Mouse (Mus musculus) megakaryocyte, embryonic 14.5 days (primary cell): ENCODE data around the gene Enam.

Experiments
- FLI1 ChIP-seq: IDR thresholded peaks from 2 replicates; pipeline ENCODE4 v1.6.1; 2012; ENCODE audit warnings: low read length, inconsistent platforms, mixed read lengths
- GATA1 ChIP-seq: IDR thresholded peaks from 3 replicates; pipeline ENCODE4 v1.6.1; 2012; ENCODE audit warnings: mixed read lengths, low read length, inconsistent platforms, borderline replicate concordance

- no peak for TF ChIP-seq GATA1
- no peak for TF ChIP-seq FLI1
Measured at GRCm38 (mm10) chr5:88468807-88469704, 18.7 kb upstream of the Enam start.
